Mouse (Mus musculus) E14TG2a.4 (cell line): Measurements from ENCODE around the gene Insyn1.

Source experiments
- CTCF ChIP-seq: conservative IDR thresholded peaks from 2 replicates; pipeline ENCODE4 v1.5.1; 2014; ENCODE audit warnings: low read length
- NANOG ChIP-seq: IDR thresholded peaks from 2 replicates; pipeline ENCODE4 v1.6.1; 2014; ENCODE audit warnings: borderline replicate concordance, low read length, mixed read lengths
- POU5F1 ChIP-seq: IDR thresholded peaks from 2 replicates; pipeline ENCODE4 v1.6.1; 2014; ENCODE audit warnings: low read length, borderline replicate concordance

- TF ChIP-seq CTCF (no peak), POU5F1 (no peak), NANOG (no peak)
Measured at GRCm38 (mm10) chr9:58541895-58542338, 53.5 kb downstream of the Insyn1 start.
